Mouse (Mus musculus) CD8-positive naive resting alpha-beta T cell, adult 2 months (primary cell): ENCODE data around the gene Ccdc159.
A peak's percentile ranks its signal among the peaks of the same experiment; 100 is the strongest.

Experiments used
- DNase-seq, 2 experiments: peaks; one replicate each; pipeline ENCODE4 v3.0.0; 2022; ENCODE audit warnings: low read depth in 2 of 2, low spot score in 2 of 2

Gene Ccdc159

DNA sequence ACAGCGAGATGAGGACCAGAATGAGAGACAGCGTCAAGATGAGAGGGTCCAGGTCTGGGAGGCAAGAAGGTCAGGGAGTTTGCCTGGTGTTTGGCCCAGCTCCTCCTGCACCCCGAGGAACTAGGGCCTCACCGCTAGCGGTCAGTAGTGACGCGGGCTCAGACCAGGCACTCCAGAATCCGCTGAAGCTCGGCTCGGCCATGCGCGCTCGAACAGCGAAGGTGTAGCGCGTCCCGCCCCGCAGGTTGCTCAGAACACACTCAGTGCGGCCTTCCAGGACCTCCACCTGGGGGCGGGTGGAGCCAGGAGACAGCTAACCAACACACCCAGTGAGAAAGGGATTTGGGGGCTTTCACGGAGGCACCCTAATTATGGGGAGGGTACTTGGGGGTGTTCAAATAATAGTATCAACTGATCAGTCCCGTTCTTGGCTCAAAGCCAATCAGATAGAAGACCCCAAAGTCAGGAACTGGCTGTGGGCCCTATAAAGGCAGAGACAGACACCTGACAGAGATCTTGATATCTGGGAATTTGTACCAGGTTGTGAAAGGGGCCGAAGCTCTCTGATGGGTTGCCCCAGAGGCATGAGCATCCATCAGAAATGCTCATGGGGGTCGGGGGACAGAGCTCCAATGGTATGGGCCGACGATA is 33.4 kb downstream of the Ccdc159 start:
- DNase-seq: no peak

DNA sequence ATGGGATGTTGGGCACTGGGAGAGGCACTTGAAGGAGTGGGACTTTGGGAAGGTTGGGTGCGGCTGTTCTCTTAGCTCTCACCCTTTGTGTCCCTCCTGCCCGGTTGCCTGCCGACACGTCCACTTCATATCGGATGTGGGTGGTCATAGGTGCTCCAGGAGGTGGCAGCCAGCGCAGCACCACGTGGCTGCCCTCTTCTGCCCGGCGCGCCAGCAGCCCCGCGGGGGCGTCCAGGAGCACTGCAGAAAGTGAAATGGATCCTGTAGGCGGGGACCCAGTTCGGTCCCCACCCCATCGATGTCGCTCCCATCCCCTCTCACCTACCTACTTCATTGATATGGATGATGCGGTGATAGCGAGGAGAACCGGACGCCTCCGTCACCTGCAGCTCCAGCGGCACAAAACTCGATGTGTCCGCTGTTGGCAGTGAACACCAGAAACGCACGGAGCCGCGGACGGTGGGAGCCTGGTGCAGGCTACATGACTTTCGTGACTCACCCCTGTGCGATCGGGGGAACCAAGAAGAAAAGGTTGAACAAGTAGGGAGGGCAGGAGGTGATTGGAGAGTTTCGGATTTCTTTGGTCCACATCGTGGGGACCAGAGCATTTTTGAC is 34.2 kb downstream of the Ccdc159 start:
- no peak for DNase-seq

DNA sequence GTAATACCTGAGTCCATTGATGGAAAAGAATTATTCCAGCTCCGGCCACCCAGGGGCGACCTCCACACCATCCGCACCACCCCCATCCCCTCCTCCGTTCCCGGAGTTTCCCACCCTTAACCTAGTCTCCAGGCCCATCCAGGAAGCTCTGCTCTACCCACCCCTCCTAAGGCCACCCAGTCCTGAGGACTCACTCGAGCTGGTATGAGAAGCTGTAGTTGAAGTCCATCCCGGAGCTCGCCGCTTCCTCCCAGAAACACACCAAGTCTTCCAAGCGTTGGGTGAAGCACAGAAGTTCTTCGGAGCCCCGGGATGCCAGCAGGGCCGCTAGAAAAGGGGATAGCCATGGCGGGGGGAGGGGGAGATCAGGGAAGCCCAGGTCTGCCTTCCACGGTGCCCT is 34.7 kb downstream of the Ccdc159 start:
- no peak for DNase-seq

DNA sequence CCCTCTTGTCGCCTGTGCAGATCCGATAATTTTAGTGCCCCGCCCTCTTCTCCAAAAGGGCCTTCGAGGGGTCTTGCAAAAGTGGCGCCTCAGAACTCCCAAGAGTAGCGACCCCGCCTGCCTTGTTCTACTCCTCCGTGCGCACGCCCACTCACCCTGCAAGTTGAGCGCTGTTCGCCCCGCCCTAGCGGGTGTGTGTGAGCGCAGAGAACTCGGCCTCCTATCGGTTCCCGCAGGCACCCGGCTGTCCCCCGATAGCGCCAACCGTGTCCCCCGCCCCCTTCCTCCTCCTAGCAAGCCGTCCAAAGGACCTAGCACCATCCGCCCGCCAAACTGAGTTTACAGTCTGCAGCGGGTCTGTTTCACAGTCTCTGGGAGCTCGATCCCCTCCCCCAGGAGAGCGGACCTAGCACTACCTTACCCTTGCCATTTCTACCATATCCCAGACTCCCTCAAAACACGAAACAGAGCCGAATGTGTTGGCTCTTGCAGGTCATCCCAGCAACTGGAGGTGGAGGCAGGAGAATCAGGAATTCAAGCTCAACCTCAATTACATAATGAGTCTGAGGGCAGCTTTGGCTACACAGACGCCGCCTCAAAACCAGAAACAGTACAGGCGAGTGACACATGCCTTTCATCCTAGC is 35.3 kb downstream of the Ccdc159 start:
- peak; percentile 37 to 53 for DNase-seq

DNA sequence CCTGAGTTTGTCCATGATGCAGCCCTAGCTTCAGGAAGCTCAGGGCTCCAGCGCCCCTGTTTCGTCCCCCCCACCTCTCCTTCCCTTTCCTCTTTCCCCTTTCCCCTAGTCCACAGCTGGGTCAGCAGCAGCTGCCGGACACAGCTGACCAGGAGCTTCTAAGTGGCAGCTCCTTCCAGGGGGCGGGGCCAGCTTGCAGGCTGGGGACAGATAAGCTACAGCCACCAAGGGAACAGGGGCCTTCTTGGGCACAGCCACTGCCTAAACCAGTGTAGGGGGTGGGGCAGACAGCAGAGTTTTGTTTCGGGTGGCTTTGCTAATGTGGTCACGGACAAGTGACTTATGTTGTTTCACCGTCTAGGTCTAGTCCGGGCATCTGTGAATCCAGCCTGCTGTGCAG is 36.1 kb downstream of the Ccdc159 start, which contains the start of gene Epor:
TSS of gene Epor (minus strand) at position 90 of the 400 bp plus-strand sequence.
- no peak for DNase-seq

DNA sequence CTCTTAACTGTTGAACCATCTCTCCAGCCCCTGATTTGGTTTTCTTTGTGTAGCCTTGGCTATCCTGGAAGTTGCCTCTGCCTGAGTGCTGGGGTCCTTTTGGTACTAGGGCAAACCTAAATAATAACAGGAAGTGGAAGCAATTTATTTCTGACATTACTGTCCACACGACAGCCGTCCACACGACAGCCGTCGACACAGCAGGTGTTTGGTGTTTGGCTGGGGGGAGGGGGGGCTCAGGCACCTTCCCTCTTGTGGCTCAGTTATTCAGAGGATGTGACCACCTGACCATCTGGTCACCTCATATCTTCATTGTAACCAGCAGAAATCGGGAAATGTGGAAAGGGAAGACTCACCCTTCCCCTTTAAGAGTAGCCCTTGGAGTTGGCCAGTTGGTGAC is 41.6 kb downstream of the Ccdc159 start:
- DNase-seq: no peak

DNA sequence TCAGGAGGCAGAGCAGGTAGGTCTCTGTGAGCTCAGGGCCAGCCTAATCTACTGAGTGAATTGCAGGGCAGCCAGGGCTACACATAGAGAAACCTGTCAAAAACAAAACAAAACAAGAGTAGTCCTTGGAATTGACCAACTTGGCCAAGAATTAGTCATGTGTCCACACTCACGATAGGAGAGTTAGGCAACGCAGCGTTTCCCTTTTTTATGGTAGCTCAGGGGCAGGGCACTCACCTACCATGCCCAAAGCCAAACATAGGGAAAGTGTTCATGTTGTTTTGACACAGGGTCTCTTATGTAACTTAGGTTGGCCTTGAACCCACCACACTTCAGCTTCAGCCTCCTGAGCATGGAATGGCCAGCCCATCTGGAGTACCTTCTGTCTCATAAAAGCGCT is 42.0 kb downstream of the Ccdc159 start:
- DNase-seq: no peak

DNA sequence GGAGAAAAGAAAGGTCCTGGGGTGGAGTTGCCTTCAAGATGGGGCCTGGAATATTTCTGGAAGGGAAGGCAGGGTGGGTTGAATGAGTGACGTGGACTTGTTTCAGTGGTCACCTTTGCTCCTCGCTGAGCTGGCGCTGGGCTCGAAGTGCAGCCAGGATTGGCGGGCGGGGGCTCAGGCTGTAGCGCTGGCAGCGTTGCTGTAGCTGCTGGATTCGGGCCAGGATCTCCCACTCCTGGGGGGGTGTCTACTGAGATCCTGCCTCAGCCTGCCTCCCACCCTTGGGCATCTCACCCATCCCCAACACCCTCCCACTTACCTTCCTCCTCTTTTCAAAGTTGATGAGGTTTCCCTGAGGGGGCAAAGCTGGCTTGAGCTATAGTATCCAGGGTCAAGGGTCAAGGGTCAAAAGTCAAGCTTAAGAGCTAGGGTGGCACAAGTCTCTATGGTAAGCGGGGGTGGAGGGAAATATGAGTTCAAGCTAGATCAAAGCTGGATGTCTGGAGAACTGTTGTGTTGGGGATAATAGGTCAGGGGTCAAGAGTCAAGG is 49.4 kb downstream of the Ccdc159 start:
- DNase-seq: no peak

DNA sequence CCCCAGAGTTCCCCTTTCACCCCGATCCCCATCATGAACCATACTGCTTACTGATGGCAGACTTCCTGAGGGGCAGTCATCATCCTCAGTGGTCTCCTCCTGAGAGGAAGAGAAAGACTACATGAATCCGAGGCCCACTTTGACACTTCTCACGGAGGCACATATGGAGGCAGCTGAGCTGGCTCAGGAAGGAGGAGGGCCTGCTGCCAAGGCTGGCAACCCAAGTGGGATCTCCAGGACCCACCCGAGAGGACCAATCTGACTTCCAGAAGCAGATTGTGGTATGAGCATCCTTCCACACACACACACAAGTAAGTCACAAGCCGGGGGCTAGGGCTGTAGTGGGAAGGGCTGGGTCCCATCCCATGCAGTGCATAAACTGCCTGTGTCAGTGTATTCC is 50.1 kb downstream of the Ccdc159 start:
- no peak for DNase-seq

DNA sequence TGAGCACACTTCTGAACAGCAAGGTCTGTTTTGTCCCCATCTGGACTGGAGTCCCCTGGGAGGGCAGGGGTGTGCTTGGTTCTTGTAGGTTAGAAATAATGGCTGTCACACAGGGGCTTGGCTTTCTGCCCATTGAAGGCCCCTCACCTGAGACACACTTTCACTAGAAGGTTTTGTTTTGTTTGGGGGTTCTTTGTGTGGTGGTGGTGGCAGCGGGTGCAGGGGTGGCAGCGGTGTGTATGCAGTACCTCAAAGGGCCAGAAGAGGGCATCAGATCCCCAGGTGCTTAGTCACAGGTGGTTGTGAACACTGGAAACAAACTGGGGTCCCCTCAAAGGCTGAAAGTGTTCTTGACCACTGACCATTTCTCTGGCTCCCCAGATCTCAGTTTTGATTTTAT is 50.7 kb downstream of the Ccdc159 start:
- peak; percentile 53 to 58 for DNase-seq

DNA sequence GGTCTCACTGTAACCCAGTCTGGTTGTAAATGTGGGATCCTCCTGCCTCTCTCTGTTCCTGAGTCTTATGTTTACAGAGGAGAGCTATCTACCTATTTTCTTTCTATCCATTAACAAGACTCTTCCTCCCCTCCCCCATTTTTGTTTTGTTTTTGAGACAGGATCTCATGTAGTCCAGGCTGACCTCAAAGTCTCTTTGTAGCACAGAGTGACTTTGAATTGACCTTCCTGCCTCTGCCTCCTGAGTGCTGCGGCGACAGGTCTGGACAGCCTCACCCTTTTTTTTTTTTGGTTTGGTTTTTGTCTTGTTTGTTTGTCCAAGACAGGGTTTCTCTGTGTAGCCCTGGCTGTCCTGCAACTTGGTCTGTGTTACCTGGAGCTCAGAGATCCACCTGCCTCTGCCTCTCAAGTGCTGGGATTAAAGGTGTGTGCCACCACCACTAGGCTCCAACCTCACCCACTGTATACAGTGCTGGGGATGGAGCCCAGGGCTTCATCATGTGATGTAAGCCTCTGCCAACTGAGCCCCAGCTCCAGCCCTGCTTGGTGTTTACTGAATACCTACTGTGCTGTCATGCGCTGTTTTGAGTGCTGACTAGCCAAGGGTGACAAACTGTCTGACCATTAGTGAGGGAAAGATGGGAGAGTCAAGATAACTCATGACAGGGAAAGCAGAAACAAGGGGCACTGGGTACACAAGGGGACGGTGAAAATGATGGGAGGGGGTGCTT is 51.3 kb downstream of the Ccdc159 start:
- DNase-seq: no peak

DNA sequence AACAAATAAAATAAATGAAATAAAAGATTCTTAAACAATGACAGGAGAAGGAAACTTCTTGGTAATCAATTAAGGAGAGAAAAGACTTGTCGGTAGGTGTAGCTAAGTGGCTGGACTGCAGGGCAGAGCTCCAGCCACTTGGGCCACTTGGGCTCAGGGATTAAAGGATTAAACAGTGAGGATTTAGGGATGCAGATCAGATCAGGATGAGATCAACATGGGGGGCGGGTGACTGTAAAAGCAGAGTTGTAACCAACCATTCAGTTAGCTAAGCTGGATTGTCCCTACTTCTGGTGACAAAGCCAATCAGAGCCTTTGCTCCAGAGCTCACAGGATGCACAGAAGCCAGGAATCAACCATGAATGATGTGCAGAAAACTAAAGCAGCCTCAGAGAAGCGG is 56.6 kb downstream of the Ccdc159 start:
- DNase-seq: no peak
